Mouse (Mus musculus) brain, embryonic 14.5 days (tissue): ENCODE measurements around the gene Senp8.

Experiments used
- CTCF ChIP-seq: fragments of 200-500 bp; IDR thresholded peaks from 2 replicates; pipeline ENCODE4 v1.5.1; 2012; ENCODE audit warnings: inconsistent platforms, mild to moderate bottlenecking, moderate library complexity, borderline replicate concordance; ENCODE audit not compliant: insufficient read depth, insufficient read length; ENCODE audit errors: extremely low read depth
- POLR2A ChIP-seq: fragments of 200-500 bp; IDR thresholded peaks from 2 replicates; pipeline ENCODE4 v1.6.1; 2012; ENCODE audit warnings: mild to moderate bottlenecking, inconsistent platforms, borderline replicate concordance; ENCODE audit not compliant: poor library complexity, insufficient read depth, insufficient read length, severe bottlenecking; ENCODE audit errors: extremely low read depth

GRCm38 (mm10) chr9:59751066-59751581 is 614 bp upstream of the Senp8 start:
- TF ChIP-seq CTCF = no peak
- TF ChIP-seq POLR2A = no peak; the same call in 1 of the 2 replicates
